Mouse (Mus musculus) CH12F3 (cell line): ENCODE measurements around the gene Zbtb22.
"Not testable (repeated sequence)": the region's sequence is repeated elsewhere in the genome, so short reads cannot be mapped to it uniquely, and the experiment has no call there.

Source experiments
- in situ Hi-C: fragments of 300-500 bp; cut with MboI; formaldehyde crosslinking; loops from 2 replicates; pipeline ENCODE4 v1.14.3; 2020; ENCODE audit warnings: low sequenced_read_pairs

Zbtb22 gene

GRCm38 (mm10) chr17:33941381-33941780 lies 25.7 kb downstream of the Zbtb22 start:
- in situ Hi-C loops: no loop called here

- in situ Hi-C loops: no loop called here
Measured at GRCm38 (mm10) chr17:33943454-33943853, 27.8 kb downstream of the Zbtb22 start.

- in situ Hi-C loops: no loop called here
Measured at GRCm38 (mm10) chr17:33947430-33948089, 31.9 kb downstream of the Zbtb22 start.

GRCm38 (mm10) chr17:33948090-33948904 lies 32.6 kb downstream of the Zbtb22 start:
- in situ Hi-C loops: no loop called here

DNA sequence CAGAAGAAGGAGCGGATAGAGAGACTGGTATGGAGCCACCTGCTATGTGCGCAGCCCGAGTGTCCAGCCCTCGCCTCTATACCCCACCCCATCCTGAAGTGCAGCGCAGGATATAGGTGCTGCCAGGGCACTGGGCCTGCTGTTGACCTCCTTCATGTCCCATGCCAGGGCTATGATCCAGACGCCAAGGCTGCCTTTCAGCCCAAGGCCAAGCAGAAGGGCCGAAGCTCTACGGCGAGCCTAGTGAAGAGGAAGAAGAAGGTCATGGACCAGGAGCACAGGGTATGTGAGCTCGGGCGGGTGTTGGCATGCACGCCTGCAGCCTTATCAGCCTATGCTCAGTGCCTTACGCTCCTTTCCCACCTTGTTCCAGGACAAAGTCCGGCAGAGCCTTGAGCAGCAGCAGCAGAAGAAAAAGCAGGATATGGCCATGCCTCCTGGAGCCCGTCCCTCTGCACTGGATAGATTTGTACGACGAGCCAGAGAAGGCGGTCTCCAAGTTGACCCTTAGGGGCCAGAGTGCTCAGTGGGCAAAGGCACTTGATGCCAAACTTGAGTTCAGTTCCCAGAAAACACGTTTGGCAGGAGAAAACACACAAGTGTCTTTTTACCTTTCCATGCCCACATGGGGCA lies 33.3 kb downstream of the Zbtb22 start:
- in situ Hi-C loops: no loop called here

- in situ Hi-C loops: no loop called here
Measured at GRCm38 (mm10) chr17:33950131-33950625, 34.5 kb downstream of the Zbtb22 start.

DNA sequence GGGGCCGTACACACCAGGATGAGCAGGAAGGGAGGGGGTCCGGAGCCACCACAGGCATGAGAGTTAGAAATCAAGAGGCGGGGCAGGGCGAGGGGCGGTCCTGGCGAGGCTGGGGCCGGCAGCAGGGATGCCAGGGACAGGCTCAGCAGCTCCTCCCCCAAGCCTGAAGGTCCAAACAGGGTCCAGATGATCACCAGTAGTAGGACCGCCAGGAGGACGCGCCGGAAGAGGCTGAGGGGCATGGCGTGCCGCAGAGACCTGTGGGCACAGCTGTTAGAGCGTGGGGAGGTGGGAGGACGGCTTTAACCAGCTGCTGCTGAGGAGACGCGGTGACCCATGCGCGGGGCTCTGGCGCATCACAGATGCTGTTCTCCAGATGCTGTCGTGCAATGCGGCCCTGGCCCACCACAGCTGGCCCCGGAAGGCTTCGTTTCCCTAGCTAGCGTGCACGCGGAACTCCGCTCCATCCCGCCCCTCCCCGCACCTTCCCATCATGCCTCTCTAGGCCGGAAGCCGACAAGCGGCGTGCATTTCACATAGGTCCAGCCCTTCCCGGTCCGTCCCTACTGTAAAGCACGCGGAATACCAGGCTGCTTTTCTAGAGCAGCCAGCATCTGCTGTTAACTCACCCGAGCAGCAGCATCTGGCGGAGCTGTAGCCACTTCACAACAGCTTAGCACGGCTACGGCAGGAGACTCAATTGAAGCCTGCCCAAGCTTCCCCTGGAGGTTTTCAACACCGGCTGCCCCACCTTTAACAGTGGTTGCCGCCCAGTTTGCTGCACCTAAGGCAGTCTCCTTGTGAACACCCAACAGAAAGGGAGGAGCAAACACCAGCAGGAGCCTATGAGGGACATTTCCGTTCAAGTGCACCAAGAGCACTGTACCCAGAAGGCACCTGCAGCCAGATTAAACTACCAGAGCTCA lies 35.6 kb downstream of the Zbtb22 start, which contains the start of gene B3galt4:
B3galt4 (minus strand) TSS at position 468 of the 926 bp plus-strand sequence.
- in situ Hi-C loops: no loop called here

DNA sequence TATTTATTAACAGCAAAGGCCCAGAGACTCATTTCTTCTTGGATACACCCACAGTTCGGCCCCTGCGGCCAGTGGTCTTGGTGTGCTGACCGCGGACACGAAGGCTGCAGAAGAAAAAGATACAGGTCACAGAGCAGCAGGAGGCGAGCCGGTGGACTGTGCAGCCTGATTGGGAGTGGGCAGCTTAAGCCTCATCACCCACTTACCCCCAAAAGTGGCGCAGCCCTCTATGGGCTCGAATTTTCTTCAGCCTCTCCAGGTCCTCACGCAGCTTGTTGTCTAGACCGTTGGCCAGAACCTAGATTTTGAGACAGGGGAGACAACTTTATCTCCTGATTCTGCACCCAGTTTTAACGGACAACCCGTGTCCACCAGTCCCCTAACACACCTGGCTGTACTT lies 36.3 kb downstream of the Zbtb22 start:
- in situ Hi-C loops: not testable (repeated sequence)

DNA sequence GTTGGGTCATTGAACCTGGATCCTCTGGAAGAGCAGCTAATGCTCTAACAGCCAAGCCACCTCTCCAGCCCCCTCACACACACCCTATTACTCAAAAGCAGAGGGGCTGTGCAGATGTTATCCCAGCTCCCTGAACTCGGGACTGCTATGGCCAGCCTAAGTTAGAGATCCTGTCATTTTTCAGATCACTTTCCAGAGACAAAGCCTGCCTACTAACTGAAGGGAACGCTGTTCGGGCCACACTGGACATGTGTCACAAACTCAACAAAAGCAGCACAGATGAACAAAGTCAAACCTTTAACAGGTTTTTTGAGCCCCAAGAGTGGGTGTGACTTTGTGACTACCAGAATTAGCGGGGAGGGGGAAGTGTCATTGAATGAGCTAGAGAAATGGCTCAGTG lies 37.2 kb downstream of the Zbtb22 start:
- in situ Hi-C loops: no loop called here

DNA sequence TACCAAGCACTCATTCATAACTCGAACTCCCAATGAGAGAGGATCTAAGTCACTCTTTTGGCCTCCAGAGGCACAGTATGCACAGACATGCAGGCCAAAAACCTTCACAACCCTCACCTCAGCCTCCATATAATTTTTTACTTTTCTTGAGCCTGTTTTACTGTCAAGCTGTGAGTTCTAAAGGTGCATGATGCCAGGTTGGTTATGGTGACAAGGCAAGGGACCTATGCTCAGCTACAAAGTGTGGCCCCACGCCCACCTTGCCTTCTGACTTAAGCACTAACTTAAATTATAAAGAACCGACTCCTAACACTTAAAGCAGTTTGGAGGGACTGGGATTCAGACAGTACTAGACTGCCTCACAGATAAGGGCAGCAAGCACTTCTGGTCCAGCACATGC lies 37.6 kb downstream of the Zbtb22 start:
- in situ Hi-C loops: no loop called here

DNA sequence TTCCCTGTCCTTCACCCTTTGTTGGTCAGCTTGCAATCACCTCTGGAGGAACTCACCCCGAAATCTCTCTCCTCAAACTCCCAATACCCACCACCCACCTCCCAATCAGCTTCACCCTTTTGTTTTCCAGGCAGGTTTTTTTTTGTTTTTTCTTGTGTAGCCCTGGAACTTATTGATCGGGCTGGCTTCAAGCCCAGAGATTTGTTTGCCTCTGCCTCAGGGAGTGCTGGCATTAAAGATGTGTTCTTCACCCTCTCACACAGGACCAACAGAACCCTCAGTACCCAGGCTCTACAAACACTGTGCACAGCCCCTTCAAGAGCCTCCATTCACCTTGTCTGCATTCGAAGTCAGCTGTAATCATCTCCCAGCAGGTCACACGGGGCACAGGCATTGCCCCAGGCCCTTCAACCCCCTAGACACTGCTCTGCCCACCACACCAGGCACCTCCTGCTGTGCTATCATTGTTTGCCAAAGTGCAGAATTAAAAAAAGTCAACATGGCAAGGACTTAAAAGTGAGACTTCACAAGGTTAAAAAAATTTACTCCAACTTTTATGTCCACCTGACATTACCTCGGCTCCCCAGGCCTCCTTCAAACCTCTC lies 38.4 kb downstream of the Zbtb22 start:
- in situ Hi-C loops: no loop called here

DNA sequence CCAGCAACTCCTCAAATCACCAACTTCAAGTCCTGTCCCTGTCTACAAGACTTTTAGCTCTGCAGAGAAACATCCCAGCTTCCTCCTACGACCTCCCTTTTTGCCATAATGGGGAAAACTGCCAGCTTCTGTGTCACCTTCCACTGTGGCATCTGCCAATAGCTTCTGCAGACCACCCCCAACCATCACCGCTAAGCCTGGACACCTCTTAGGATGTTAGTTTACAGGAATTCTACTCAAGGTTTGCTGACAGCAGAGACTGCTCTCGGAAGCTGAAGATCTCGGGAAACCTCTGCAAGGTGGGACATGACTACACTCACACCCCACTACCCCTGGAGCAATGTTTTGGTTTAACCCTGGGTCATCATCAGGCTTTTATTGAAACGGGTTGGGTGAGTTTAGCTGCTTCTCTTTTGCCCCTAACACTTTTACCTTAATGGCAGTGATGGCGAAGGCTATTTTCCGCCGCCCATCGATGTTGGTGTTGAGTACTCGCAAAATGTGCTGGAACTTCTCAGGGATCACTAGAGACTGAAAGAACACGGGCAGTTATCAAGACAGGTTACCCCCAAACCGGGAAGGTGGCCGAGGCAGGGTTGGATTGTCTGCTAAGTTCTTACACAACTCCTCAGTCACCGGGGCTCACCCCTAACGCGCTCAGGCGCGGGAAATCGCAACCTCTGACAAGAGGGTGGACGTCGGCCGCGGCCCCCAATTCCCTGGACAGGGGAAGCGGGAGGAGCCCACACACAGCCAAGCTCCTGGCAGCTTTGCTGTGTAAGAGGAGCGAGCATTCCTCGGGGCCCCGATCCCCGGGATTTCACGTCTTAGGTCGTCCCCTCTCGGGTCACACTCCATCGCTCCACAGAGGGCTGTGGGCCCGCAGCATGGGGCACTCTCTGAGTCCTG lies 39.2 kb downstream of the Zbtb22 start:
- in situ Hi-C loops: no loop called here

- in situ Hi-C loops: no loop called here
Measured at GRCm38 (mm10) chr17:33955555-33956214, 40.0 kb downstream of the Zbtb22 start, which contains the start of the genes Vps52 and Rps18. Gene Vps52 (plus strand): TSS chr17:33955812. Gene Rps18 (minus strand): TSS chr17:33956001.

DNA sequence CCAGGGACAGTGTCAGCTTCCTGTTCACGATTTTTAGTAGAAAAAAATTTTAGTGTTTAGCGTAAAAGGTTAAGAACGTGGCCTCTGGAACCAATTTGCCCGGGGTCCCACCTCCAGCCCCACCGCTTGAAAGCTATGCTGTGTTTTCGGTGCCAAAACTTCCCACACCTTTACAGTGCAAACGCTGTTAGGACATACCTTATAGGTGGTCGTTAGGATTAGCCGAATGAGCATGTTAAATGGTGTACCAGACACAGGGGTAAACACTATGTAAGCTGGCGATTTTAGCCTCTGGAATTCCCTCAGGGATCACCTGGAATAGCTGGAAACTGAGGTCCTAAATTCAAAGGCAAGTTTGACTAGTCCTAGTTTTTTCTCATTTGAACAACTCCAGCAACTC lies 40.6 kb downstream of the Zbtb22 start:
- in situ Hi-C loops: no loop called here

DNA sequence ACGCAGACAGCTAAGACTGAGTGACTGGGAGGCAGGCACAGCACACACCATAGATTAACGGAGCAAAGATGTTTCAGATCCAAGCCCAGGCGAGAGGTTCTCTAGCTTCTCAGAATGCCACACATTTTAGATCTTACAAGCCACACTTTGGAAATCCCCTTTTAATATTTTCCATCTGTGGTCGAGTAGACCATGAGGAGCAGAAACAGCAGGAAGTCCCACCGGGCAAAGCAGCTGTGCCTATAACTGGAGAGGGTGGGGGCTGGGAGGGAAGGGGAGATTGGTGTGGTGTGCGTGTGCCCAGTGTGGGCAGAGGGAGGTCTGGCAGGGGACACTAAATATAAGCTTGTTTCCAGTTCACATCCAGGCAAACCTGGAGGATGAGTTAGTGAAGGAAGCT lies 41.8 kb downstream of the Zbtb22 start:
- in situ Hi-C loops: no loop called here

GRCm38 (mm10) chr17:33958451-33958850 lies 42.7 kb downstream of the Zbtb22 start:
- in situ Hi-C loops: no loop called here

GRCm38 (mm10) chr17:33959135-33959534 lies 43.4 kb downstream of the Zbtb22 start:
- in situ Hi-C loops: no loop called here

DNA sequence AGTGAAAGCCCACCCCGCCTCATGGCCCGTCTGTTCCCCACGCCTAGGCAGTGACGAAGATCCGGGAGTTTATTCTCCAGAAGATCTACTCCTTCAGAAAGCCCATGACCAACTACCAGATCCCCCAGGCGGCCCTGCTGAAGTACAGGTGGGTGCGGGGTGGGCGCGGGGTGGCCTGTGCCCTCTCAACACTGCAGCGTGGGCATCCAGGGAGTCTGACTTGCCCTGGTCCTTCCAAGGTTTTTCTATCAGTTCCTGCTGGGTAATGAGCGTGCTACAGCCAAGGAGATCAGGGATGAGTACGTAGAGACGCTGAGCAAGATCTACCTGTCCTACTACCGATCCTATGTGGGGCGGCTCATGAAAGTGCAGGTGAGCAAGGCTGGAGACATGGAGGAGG lies 44.2 kb downstream of the Zbtb22 start:
- in situ Hi-C loops: no loop called here
